Mouse (Mus musculus): ENCODE measurements around the gene B3gnt6.

Gene B3gnt6

GRCm38 (mm10) chr7:98145842-98146446 lies 53.3 kb downstream of the B3gnt6 start:
- no peak for TF ChIP-seq GATA4 (IDR thresholded peaks at IDR 0.05; ENCODE audit: insufficient replicate concordance, low read length)

- no peak for TF ChIP-seq GATA4 (IDR thresholded peaks at IDR 0.05; ENCODE audit: insufficient replicate concordance, low read length)
These were observed 53.9 kb downstream of the B3gnt6 start, which contains the start of gene Omp for GRCm38 (mm10) chr7:98145402-98145801. Gene Omp, minus strand, starts transcription at chr7:98145502.

GRCm38 (mm10) chr7:98142648-98143047 lies 56.6 kb downstream of the B3gnt6 start:
- no peak for TF ChIP-seq GATA4 (IDR thresholded peaks at IDR 0.05; ENCODE audit: insufficient replicate concordance, low read length)

Measured in liver, adult (tissue).